Mouse (Mus musculus): ENCODE results near the gene Ranbp10. TPM values are rescaled to one million over a fixed set of nuclear protein-coding genes. Genes with fewer than 3 reads are reported as not detected.

Gene Ranbp10
- polyA plus RNA-seq, 1 experiment from 2014 or later: 14.2 TPM

DNA sequence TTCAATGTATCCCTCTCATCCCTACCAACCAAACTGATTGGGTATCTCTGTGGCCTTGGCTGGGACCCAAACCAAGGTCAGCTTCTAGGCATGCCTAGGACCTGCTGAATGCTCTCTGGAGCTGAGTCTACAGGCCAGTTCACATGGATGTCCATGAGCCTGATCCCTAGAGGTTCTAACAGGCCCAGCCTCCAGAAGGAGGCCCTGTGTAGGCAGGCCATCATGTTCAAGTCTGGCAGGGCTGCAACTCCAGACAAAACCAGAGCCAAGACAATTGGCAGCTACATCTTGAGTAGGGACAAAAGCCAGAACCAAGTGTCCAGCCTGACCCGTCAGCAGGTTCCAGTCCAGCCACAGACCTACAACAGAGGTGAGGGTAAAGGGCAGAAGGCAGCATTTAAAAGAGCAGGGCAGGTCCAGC, 53.7 kb downstream of the Ranbp10 start:
- ATAC-seq: no peak
- H3K4me3 ChIP-seq: no peak overlapping the region
- no peak overlapping the region for H3K4me2 ChIP-seq
- no peak overlapping the region for H3K9ac ChIP-seq
- no peak overlapping the region for H3K27ac ChIP-seq
- H3K4me1 ChIP-seq: no peaks in the 10 kb centered on the region
- no peaks in the 10 kb centered on the region for H3K9me3 ChIP-seq (replicated peaks)
- peaks cover 95% of the 10 kb centered on the region for H3K36me3 ChIP-seq (ENCODE audit: poor library complexity, severe bottlenecking)
- 97% methylated on average over 1 of the region's 1 CpGs for WGBS
- H3K27me3 ChIP-seq: no peaks in the 10 kb centered on the region

DNA sequence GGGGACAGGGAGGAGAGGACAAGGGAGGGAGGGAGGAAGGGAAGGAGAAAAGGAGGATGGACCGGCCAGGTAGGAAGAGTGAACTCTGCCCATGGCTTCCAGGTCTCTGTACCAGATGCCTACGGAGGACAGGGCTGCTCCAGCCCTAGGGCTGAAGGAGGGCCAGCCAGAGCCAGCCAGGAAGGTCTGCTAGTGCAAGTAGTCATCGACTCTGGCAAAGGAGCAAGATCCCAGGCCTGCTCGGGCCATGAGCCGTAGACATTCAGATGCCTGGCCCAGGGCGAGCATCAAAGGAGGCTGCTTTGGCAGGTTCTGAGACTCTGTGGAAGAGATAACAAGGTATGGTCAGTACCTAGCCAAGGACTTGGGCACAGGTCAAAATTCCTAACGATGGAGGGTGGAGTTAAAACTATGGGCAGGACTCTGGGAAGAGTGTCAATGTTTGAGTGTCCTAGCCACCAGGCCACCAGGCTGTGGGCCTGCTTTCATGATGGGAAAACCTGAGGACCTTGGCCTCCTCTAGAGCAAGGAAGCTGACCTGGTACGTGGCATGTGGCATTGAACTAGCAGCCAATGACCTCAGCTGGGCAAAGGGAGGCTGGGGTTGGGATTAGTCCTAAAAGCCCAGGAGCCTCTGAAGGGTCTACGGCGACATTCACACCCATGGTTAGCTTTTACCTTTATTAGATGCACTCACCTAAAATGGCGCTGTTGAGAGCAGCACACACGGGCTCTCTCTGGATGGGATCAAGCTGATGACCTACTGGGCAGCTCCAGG, 55.6 kb downstream of the Ranbp10 start:
- Histone ChIP-seq H3K9me3 (replicated peaks) (no peaks in the 10 kb centered on the region), H3K4me1 (no peaks in the 10 kb centered on the region), H3K4me2 (no peak overlapping the region), H3K27ac (no peak overlapping the region), H3K9ac (no peak overlapping the region; the same call in 1 of the 2 replicates), H3K36me3 (ENCODE audit: poor library complexity, severe bottlenecking) (peaks cover 89% of the 10 kb centered on the region), H3K4me3 (no peak overlapping the region), H3K27me3 (no peaks in the 10 kb centered on the region)
- ATAC-seq: no peak
- WGBS: 94% methylated on average over 12 of the region's 12 CpGs

- Histone ChIP-seq H3K4me3 (no peak overlapping the region), H3K9ac (no peak overlapping the region), H3K4me2 (no peak overlapping the region), H3K27me3 (no peaks in the 10 kb centered on the region), H3K27ac (no peak overlapping the region), H3K36me3 (ENCODE audit: poor library complexity, severe bottlenecking) (peaks cover 79% of the 10 kb centered on the region), H3K9me3 (replicated peaks) (no peaks in the 10 kb centered on the region), H3K4me1 (no peaks in the 10 kb centered on the region)
- 82% methylated on average over 1 of the region's 1 CpGs for WGBS
- ATAC-seq: 0 out of 2 replicates have a peak, but pooled peaks have one; percentile 30
These were observed 56.5 kb downstream of the Ranbp10 start for GRCm38 (mm10) chr8:105770609-105771008.

GRCm38 (mm10) chr8:105768485-105769257, 58.5 kb downstream of the Ranbp10 start:
- no peak overlapping the region for H3K9ac ChIP-seq
- H3K4me2 ChIP-seq: no peak overlapping the region
- WGBS: 91% methylated on average over 5 of the region's 5 CpGs
- no peak overlapping the region for H3K4me3 ChIP-seq
- ATAC-seq: no peak
- H3K27ac ChIP-seq: no peak overlapping the region
- H3K4me1 ChIP-seq: no peaks in the 10 kb centered on the region
- H3K36me3 ChIP-seq (ENCODE audit: poor library complexity, severe bottlenecking): peaks cover 60% of the 10 kb centered on the region
- no peaks in the 10 kb centered on the region for H3K27me3 ChIP-seq
- H3K9me3 ChIP-seq (replicated peaks): no peaks in the 10 kb centered on the region

DNA sequence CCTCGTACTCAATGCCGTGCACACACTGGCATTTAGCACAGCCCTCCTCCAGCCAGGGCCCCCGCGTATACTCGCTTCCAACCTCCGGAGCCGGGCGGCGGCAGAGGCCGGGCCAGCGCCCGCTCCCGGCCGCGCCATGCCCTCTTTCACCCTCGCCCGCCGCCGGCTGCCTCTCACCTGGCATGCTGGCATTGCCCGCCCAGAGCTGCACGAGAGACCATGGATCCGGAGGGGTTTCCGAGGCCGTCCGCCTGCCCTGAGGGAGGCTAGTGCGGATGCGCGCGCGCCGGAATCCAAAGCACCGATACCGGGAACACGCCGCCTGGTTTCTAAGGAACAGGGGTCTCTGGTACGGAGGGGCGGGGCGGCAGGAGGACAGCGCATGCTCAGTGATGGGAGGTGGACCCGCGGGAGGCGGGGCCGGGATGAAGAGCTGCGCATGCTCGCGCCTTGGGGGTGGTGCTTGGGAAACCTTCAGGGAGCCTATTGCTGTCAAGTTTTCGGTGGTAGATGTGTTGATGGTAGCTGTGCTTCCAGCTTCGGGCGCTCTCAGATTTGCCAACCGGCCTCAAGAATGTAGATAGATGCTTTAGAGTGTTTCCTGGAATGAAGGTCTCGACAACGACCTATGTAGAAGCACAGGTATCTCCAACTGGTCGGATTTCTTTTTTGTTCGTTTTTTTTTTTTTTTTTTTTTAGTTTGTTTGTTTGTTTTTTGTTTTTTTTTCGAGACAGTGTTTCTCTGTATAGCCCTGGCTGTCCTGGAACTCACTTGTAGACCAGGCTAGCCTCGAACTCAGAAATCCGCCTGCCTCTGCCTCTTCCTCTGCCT, 68.7 kb downstream of the Ranbp10 start, which contains the start of gene Gfod2:
TSS of gene Gfod2 (minus strand) at position 388 of the 832 bp plus-strand sequence.
- H3K9ac ChIP-seq: peak within 1 kb of the TSS; percentile 92
- H3K27me3 ChIP-seq: no peaks in the 10 kb centered on the region
- peak within 1 kb of the TSS; percentile 88 for H3K27ac ChIP-seq
- no peaks in the 10 kb centered on the region for H3K9me3 ChIP-seq (replicated peaks)
- 3% methylated on average over 57 of the region's 57 CpGs for WGBS
- H3K36me3 ChIP-seq (ENCODE audit: poor library complexity, severe bottlenecking): no peaks in the 10 kb centered on the region
- peak within 1 kb of the TSS; percentile 89 for H3K4me3 ChIP-seq
- peak; percentile 99 for ATAC-seq
- H3K4me2 ChIP-seq: peak within 1 kb of the TSS; percentile 78
- H3K4me1 ChIP-seq: peaks cover 21% of the 10 kb centered on the region

DNA sequence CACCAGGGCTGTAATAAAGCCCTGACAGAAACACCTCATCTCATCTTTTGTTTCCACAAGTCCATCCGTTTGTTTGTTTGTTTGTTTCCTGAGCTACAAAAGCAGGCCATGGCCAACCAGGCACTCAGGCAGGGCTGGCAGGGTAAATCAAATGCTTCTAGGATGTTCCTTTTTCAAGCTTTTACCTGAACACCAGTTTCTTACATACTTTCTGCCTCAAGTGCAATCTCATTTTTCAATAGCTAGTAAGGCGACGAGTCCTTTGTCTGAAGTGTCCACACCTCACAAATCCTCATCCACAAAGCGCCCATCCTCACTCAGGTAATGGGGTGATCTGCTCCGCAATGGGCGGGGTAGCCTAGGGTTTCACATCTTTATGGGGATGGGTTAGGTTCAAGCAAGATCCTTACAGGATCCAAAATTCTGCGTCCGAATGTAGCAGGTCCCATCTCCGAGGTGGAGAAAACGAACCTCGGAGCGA, 69.3 kb downstream of the Ranbp10 start:
- no peaks in the 10 kb centered on the region for H3K27me3 ChIP-seq
- peak overlapping the region; percentile 92 for H3K9ac ChIP-seq
- H3K4me1 ChIP-seq: peaks cover 21% of the 10 kb centered on the region
- peak overlapping the region; percentile 78 for H3K4me2 ChIP-seq
- WGBS: 2% methylated on average over 12 of the region's 12 CpGs
- H3K36me3 ChIP-seq (ENCODE audit: poor library complexity, severe bottlenecking): no peaks in the 10 kb centered on the region
- ATAC-seq: no peak
- peak overlapping the region; percentile 88 for H3K27ac ChIP-seq
- peak overlapping the region; percentile 89 for H3K4me3 ChIP-seq
- no peaks in the 10 kb centered on the region for H3K9me3 ChIP-seq (replicated peaks)

DNA sequence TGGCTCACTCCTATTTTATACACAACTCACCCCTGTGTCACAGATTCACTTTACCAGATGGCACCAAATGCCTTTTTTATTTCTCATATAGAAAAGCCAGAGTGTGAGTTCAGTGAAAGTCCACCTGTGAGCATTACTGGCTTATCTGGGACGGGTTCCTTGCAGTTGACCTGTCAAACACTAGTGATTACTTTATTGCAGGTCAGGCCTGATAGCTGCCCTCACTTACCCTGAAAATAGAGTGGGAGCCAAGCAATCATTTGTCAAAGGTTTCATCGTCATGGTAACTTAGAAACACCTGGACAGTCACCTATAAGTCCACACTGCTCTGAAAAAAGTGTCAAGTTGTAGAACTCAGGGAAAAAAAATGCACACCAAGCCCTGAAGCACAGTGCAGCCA, 72.5 kb downstream of the Ranbp10 start:
- Histone ChIP-seq H3K27me3 (no peaks in the 10 kb centered on the region), H3K36me3 (ENCODE audit: poor library complexity, severe bottlenecking) (no peaks in the 10 kb centered on the region), H3K4me3 (no peak overlapping the region), H3K9ac (no peak overlapping the region), H3K27ac (no peak overlapping the region), H3K9me3 (replicated peaks) (no peaks in the 10 kb centered on the region), H3K4me2 (no peak overlapping the region), H3K4me1 (peaks cover 38% of the 10 kb centered on the region)
- 84% methylated on average over 2 of the region's 2 CpGs for WGBS
- ATAC-seq: no peak

DNA sequence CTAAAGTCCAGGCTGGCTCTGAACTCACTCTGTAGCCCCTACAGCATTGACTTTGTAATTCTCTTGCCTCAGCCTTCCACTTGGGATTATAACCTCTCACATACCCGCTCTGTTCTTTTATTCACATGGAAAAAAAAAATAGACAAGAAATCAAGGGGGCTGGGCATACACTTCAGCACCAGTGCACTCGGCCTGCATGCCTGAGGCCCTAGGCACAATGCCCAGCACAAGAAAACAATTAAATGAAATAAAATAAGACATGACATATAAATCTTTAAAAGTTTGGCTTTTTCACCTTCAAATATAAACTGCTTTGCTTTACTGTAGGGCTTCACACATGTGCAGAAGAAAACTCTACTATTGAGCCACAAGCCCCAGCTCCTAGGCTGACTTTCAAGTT, 73.2 kb downstream of the Ranbp10 start:
- no peak overlapping the region for H3K27ac ChIP-seq
- no peaks in the 10 kb centered on the region for H3K27me3 ChIP-seq
- ATAC-seq: no peak
- no peak overlapping the region for H3K9ac ChIP-seq
- H3K4me3 ChIP-seq: no peak overlapping the region
- no peak overlapping the region for H3K4me2 ChIP-seq
- no peaks in the 10 kb centered on the region for H3K36me3 ChIP-seq (ENCODE audit: poor library complexity, severe bottlenecking)
- no peaks in the 10 kb centered on the region for H3K9me3 ChIP-seq (replicated peaks)
- 66% methylated on average over 2 of the region's 2 CpGs for WGBS
- peaks cover 32% of the 10 kb centered on the region for H3K4me1 ChIP-seq

GRCm38 (mm10) chr8:105750606-105751005, 76.5 kb downstream of the Ranbp10 start:
- H3K4me1 ChIP-seq: peaks cover 19% of the 10 kb centered on the region

GRCm38 (mm10) chr8:105743301-105743700, 83.8 kb downstream of the Ranbp10 start:
- Histone ChIP-seq H3K27ac (no peak overlapping the region), H3K27me3 (no peaks in the 10 kb centered on the region), H3K4me3 (no peak overlapping the region), H3K4me2 (no peak overlapping the region), H3K9me3 (replicated peaks) (no peaks in the 10 kb centered on the region), H3K9ac (no peak overlapping the region), H3K4me1 (no peaks in the 10 kb centered on the region), H3K36me3 (ENCODE audit: poor library complexity, severe bottlenecking) (peaks cover 3% of the 10 kb centered on the region; the same call in 1 of the 2 replicates)
- no peak for ATAC-seq
- WGBS: 91% methylated on average over 4 of the region's 4 CpGs

More at GRCm38 (mm10) chr8:105750606-105751005, 76.5 kb downstream of the Ranbp10 start:
- H3K9ac ChIP-seq: 0 out of 2 replicates have a peak overlapping the region, but pooled peaks have one; percentile 18
- H3K4me2 ChIP-seq: peak overlapping the region; percentile 34
- WGBS: 12% methylated on average over 11 of the region's 11 CpGs
- peak; percentile 55 for ATAC-seq
- H3K9me3 ChIP-seq (replicated peaks): no peaks in the 10 kb centered on the region
- peak overlapping the region; percentile 1; the same call in 1 of the 2 replicates for H3K4me3 ChIP-seq
- no peaks in the 10 kb centered on the region for H3K27me3 ChIP-seq
- H3K36me3 ChIP-seq (ENCODE audit: poor library complexity, severe bottlenecking): no peaks in the 10 kb centered on the region; the same call in 1 of the 2 replicates
- peak overlapping the region; percentile 60; the same call in 1 of the 2 replicates for H3K27ac ChIP-seq

GRCm38 (mm10) chr8:105739216-105739615, 87.9 kb downstream of the Ranbp10 start:
- Histone ChIP-seq H3K36me3 (ENCODE audit: poor library complexity, severe bottlenecking) (0 out of 2 replicates have a peak, but pooled peaks cover 5% of the 10 kb centered on the region), H3K4me1 (no peaks in the 10 kb centered on the region), H3K9ac (no peak overlapping the region), H3K27me3 (no peaks in the 10 kb centered on the region), H3K4me3 (no peak overlapping the region), H3K27ac (no peak overlapping the region), H3K4me2 (no peak overlapping the region), H3K9me3 (replicated peaks) (no peaks in the 10 kb centered on the region)
- no peak for ATAC-seq
- WGBS: 94% methylated on average over 5 of the region's 5 CpGs

Measured in forebrain, embryonic 13.5 days (tissue).